Mouse (Mus musculus) gastrocnemius, postnatal 14 days (tissue): ENCODE data around the gene Dglucy. TPM values are rescaled to one million over a fixed set of nuclear protein-coding genes. Genes with fewer than 3 reads are reported as not detected.
A peak's percentile ranks its signal among the peaks of the same experiment; 100 is the strongest.

Experiments
- DNase-seq: peaks from one replicate; pipeline ENCODE4 v3.0.0; 2021; ENCODE audit warnings: mixed read lengths
- intact Hi-C: fragments of 180-260 bp; cut with DNase I; formaldehyde crosslinking; loops from one replicate; pipeline ENCODE4 v1.15.1; 2025; ENCODE audit warnings: low total_unique reads
- total RNA-seq, 2 experiments: library from RNA; stranded (reverse); gene quantifications; 2 replicates each; pipeline ENCODE4 v1.2.3; 2021

The Dglucy gene
- total RNA-seq, 2 experiments from 2014 or later = 5.9 to 6.5 TPM

GRCm38 (mm10) chr12:100867097-100867496 is 88.2 kb downstream of the Dglucy start:
- peak; percentile 58 for DNase-seq
- intact Hi-C loops = loop anchor here (5.0 kb wide), 1 partner anchor 40 kb away; the partner anchor contains the start of gene Gpr68

GRCm38 (mm10) chr12:100868049-100868622 is 89.3 kb downstream of the Dglucy start:
- intact Hi-C loops = loop anchor here (5.0 kb wide), 1 partner anchor 39 kb away; the partner anchor contains the start of gene Gpr68
- DNase-seq = no peak

GRCm38 (mm10) chr12:100871234-100871633 is 92.4 kb downstream of the Dglucy start:
- intact Hi-C loops = no loop called here
- DNase-seq = no peak

- intact Hi-C loops = no loop called here
- DNase-seq = no peak
Measured at GRCm38 (mm10) chr12:100871841-100872240, 93.0 kb downstream of the Dglucy start.

GRCm38 (mm10) chr12:100873612-100874011 is 94.8 kb downstream of the Dglucy start:
- intact Hi-C loops = no loop called here
- no peak for DNase-seq

- DNase-seq = no peak
- intact Hi-C loops = no loop called here
Measured at GRCm38 (mm10) chr12:100875553-100875952, 96.7 kb downstream of the Dglucy start.

- DNase-seq = no peak
- intact Hi-C loops = no loop called here
Measured at GRCm38 (mm10) chr12:100875960-100876359, 97.1 kb downstream of the Dglucy start.

- no peak for DNase-seq
- intact Hi-C loops = no loop called here
Measured at GRCm38 (mm10) chr12:100877936-100878335, 99.1 kb downstream of the Dglucy start.

GRCm38 (mm10) chr12:100878556-100878955 is 99.7 kb downstream of the Dglucy start:
- intact Hi-C loops = no loop called here

GRCm38 (mm10) chr12:100883168-100883567 is 104.3 kb downstream of the Dglucy start:
- intact Hi-C loops = no loop called here
- DNase-seq = no peak

More at GRCm38 (mm10) chr12:100878556-100878955, 99.7 kb downstream of the Dglucy start:
- DNase-seq = no peak

GRCm38 (mm10) chr12:100885585-100885984 is 106.7 kb downstream of the Dglucy start:
- intact Hi-C loops = no loop called here
- no peak for DNase-seq

GRCm38 (mm10) chr12:100886877-100887276 is 108.0 kb downstream of the Dglucy start:
- intact Hi-C loops = no loop called here
- DNase-seq = no peak

GRCm38 (mm10) chr12:100887801-100888258 is 109.0 kb downstream of the Dglucy start:
- DNase-seq = peak; percentile 38
- intact Hi-C loops = no loop called here

- intact Hi-C loops = no loop called here
- DNase-seq = no peak
Measured at GRCm38 (mm10) chr12:100890548-100890947, 111.7 kb downstream of the Dglucy start.

- intact Hi-C loops = no loop called here
- no peak for DNase-seq
Measured at GRCm38 (mm10) chr12:100895504-100895903, 116.6 kb downstream of the Dglucy start.

- intact Hi-C loops = no loop called here
Measured at GRCm38 (mm10) chr12:100896661-100897060, 117.8 kb downstream of the Dglucy start.

GRCm38 (mm10) chr12:100897736-100898650 is 119.1 kb downstream of the Dglucy start:
- intact Hi-C loops = no loop called here
- DNase-seq = no peak

More at GRCm38 (mm10) chr12:100896661-100897060, 117.8 kb downstream of the Dglucy start:
- DNase-seq = no peak

GRCm38 (mm10) chr12:100899111-100899640 is 120.3 kb downstream of the Dglucy start:
- intact Hi-C loops = no loop called here
- no peak for DNase-seq

- DNase-seq = no peak
- intact Hi-C loops = no loop called here
Measured at GRCm38 (mm10) chr12:100900901-100901300, 122.0 kb downstream of the Dglucy start.

- no peak for DNase-seq
- intact Hi-C loops = no loop called here
Measured at GRCm38 (mm10) chr12:100901386-100901785, 122.5 kb downstream of the Dglucy start.
